Mouse (Mus musculus) hindbrain, embryonic 16.5 days (tissue): ENCODE results near the gene Klk12. TPM values are rescaled to one million over a fixed set of nuclear protein-coding genes. Genes with fewer than 3 reads are reported as not detected.
A peak's percentile ranks its signal among the peaks of the same experiment; 100 is the strongest.

ENCODE experiments used
- ATAC-seq: fragments of 200-750 bp; cut with Nextera tagmentation; 2 replicates; pipeline ENCODE4 v1.8.0; 2017; ENCODE audit warnings: moderate TSS enrichment, moderate library complexity
- H3K27ac ChIP-seq: fragments of 300-500 bp; sonication (generic); 2 replicates; pipeline ENCODE4 v1.5.1; 2014; ENCODE audit warnings: low read depth, mild to moderate bottlenecking, control low read depth, low read length, moderate library complexity
- H3K27me3 ChIP-seq: fragments of 300-500 bp; sonication (generic); replicated peaks from 2 replicates; pipeline ENCODE4 v1.6.1; 2014; ENCODE audit warnings: low read length; ENCODE audit not compliant: control insufficient read depth, insufficient read depth
- H3K36me3 ChIP-seq: fragments of 300-500 bp; sonication (generic); 2 replicates; pipeline ENCODE4 v1.6.1; 2014; ENCODE audit warnings: mild to moderate bottlenecking, low read length, moderate library complexity, mixed read lengths; ENCODE audit not compliant: control insufficient read depth, insufficient read depth
- H3K4me1 ChIP-seq: fragments of 300-500 bp; sonication (generic); 2 replicates; pipeline ENCODE4 v1.6.1; 2014; ENCODE audit warnings: low read depth, low read length; ENCODE audit not compliant: control insufficient read depth, insufficient read depth
- H3K4me2 ChIP-seq: fragments of 300-500 bp; sonication (generic); 2 replicates; pipeline ENCODE4 v1.6.1; 2014; ENCODE audit warnings: mild to moderate bottlenecking, low read length, control low read depth, moderate library complexity
- H3K4me3 ChIP-seq: fragments of 300-500 bp; sonication (generic); 2 replicates; pipeline ENCODE4 v1.5.1; 2014; ENCODE audit warnings: mild to moderate bottlenecking, low read length, control low read depth, moderate library complexity
- H3K9ac ChIP-seq: fragments of 300-500 bp; sonication (generic); 2 replicates; pipeline ENCODE4 v1.6.1; 2014; ENCODE audit warnings: low read depth, mild to moderate bottlenecking, control low read depth, low read length, moderate library complexity
- H3K9me3 ChIP-seq: fragments of 300-500 bp; sonication (generic); 2 replicates; pipeline ENCODE4 v1.6.1; 2014; ENCODE audit warnings: mild to moderate bottlenecking, low read length, moderate library complexity; ENCODE audit not compliant: control insufficient read depth
- WGBS: fragments of 180-500 bp; shearing (Covaris S2); extraction: QIAGEN DNeasy Blood & Tissue Kit; methylation state at CpG from one replicate; pipeline ENCODE4 v1.1.7; 2014; 5-methylcytosine and 5-hydroxymethylcytosine counted together
- polyA plus RNA-seq: library from polyadenylated mRNA; unstranded; fragments of >200 nt; fragmentation: Nextera tagmentation; extraction: Ambion mirVana; gene quantifications from 2 replicates; pipeline ENCODE4 v1.2.1, GENCODE M21; 2015

The Klk12 gene
- polyA plus RNA-seq, 1 experiment from 2014 or later = not detected

DNA sequence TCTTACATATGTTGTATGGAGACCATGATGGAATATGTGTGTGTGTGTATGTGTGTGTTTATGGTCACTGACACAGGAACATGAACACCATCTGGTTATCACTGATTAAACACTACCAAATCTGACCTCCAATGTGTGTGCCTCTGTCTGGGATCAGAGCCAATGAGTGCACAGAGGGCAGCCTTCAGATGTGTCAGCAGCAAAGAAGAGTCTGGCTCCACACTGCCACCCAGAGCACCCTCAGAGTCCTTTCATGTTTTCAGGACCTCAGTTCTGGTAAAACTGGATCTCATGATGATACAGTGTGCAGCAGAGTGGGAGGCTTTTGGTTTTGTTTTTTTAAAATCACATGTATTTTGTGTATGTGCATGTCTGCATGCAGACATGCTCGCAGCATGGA lies 16.6 kb downstream of the Klk12 start:
- Histone ChIP-seq H3K4me2 (no peak overlapping the region), H3K4me1 (peaks cover 5% of the 10 kb centered on the region; the same call in 1 of the 2 replicates), H3K4me3 (no peak overlapping the region), H3K27me3 (no peaks in the 10 kb centered on the region), H3K36me3 (no peaks in the 10 kb centered on the region), H3K9ac (no peak overlapping the region), H3K27ac (no peak overlapping the region), H3K9me3 (no peaks in the 10 kb centered on the region)
- ATAC-seq = no peak
- 86% methylated on average over 1 of the region's 1 CpGs for WGBS

DNA sequence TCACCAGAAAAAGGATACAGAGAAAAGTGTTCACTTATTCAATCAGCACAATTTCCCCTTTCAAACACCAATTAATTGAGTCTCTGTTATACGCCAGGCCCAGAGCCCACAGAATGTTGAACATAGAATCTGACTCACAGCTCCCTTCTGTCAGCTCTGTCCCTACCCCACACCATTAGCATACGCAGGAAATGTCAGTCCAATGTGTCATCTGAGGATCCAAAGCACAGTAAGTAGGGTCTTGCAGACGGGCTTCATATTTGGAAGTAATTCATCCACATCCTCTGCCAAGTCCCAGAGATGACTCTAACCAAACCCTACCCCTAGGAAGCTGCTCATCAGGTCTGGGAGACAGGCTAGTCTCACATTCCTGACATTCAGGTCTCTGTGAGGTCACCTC lies 19.4 kb downstream of the Klk12 start:
- 79% methylated on average over 3 of the region's 3 CpGs for WGBS
- ATAC-seq = no peak
- no peak overlapping the region for H3K4me3 ChIP-seq
- no peak overlapping the region for H3K4me2 ChIP-seq
- H3K4me1 ChIP-seq = no peaks in the 10 kb centered on the region
- H3K27me3 ChIP-seq = no peaks in the 10 kb centered on the region
- no peak overlapping the region for H3K9ac ChIP-seq
- no peak overlapping the region for H3K27ac ChIP-seq
- H3K9me3 ChIP-seq = no peaks in the 10 kb centered on the region
- no peaks in the 10 kb centered on the region for H3K36me3 ChIP-seq

DNA sequence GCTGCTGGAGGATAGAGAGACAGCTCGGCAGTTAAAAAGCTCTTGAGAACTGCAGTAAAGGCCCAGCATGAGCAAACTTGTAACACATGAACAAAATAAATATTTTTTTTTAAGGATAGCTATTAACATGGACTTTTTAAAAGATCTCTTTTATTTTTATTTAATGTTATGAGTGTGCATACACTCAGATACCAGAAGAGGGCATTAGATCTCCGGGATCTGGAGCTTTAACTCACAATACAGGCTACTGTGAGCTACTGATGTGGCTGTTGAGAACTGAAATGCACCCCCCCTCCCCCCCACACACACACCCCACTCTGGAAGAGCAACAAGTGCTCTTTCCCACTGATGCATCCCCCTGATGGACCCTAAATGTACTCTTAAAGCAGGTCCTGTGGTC lies 20.6 kb downstream of the Klk12 start:
- peaks cover 3% of the 10 kb centered on the region; the same call in 1 of the 2 replicates for H3K27me3 ChIP-seq
- H3K4me1 ChIP-seq = no peaks in the 10 kb centered on the region
- WGBS = 74% methylated on average over 2 of the region's 2 CpGs
- no peaks in the 10 kb centered on the region for H3K9me3 ChIP-seq
- H3K27ac ChIP-seq = no peak overlapping the region
- H3K36me3 ChIP-seq = no peaks in the 10 kb centered on the region
- no peak overlapping the region for H3K4me2 ChIP-seq
- H3K9ac ChIP-seq = no peak overlapping the region
- H3K4me3 ChIP-seq = no peak overlapping the region
- ATAC-seq = no peak

DNA sequence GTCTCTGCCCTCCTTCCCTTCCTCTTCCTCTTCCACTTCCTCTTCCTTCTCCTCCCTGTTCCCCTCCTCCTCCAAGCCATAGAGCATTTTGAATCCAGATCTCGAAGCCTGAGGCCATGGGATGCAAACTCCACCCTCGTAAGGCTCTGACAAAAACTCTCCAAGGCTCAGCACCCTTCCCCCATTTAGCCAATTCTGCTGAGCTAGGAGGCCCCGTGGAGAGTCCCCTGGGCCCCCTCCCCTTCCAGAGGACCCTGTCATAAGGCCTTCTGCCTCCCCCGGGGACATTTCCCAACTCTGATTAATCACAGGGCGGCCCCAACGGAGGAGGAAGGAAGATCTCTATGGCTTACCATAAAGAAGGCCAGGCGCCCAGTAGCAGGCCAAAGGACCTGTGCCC lies 22.9 kb downstream of the Klk12 start, which contains the start of gene Klk9:
Gene Klk9 (plus strand): TSS at position 301 of the 400 bp plus-strand sequence.
- Histone ChIP-seq H3K4me3 (no peak within 1 kb of the TSS), H3K27ac (no peak within 1 kb of the TSS), H3K27me3 (peaks cover 10% of the 10 kb centered on the region), H3K4me2 (no peak within 1 kb of the TSS), H3K36me3 (no peaks in the 10 kb centered on the region), H3K9ac (no peak within 1 kb of the TSS), H3K4me1 (peaks cover 7% of the 10 kb centered on the region; the same call in 1 of the 2 replicates), H3K9me3 (no peaks in the 10 kb centered on the region)
- ATAC-seq = no peak
- WGBS = 77% methylated on average over 7 of the region's 7 CpGs

DNA sequence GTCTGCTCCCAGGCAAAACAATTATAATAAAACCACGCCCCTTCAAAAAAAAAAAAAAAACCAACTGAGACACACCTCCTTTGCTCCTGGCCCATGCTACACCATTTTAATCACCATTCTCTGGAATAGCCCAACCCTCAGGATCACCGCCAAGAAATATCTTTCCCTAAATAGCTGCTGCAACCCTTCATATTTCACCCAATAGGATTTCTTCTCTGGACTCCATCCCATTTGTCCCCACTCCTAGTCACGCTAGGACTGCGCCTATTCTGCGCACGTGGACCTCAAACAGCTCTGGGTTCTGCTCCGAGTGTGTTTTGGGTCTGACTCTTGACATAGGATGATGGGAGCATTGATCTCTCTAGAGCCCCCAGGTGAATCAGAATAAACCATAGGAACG lies 27.7 kb downstream of the Klk12 start:
- peaks cover 10% of the 10 kb centered on the region for H3K27me3 ChIP-seq
- H3K4me2 ChIP-seq = peak overlapping the region; percentile 88
- peak overlapping the region; percentile 55 for H3K9ac ChIP-seq
- no peak overlapping the region for H3K27ac ChIP-seq
- ATAC-seq = peak; percentile 55
- peak overlapping the region; percentile 49 for H3K4me3 ChIP-seq
- H3K36me3 ChIP-seq = no peaks in the 10 kb centered on the region
- H3K4me1 ChIP-seq = peaks cover 9% of the 10 kb centered on the region; the same call in 1 of the 2 replicates
- H3K9me3 ChIP-seq = no peaks in the 10 kb centered on the region
- WGBS = 7% methylated on average over 8 of the region's 8 CpGs

DNA sequence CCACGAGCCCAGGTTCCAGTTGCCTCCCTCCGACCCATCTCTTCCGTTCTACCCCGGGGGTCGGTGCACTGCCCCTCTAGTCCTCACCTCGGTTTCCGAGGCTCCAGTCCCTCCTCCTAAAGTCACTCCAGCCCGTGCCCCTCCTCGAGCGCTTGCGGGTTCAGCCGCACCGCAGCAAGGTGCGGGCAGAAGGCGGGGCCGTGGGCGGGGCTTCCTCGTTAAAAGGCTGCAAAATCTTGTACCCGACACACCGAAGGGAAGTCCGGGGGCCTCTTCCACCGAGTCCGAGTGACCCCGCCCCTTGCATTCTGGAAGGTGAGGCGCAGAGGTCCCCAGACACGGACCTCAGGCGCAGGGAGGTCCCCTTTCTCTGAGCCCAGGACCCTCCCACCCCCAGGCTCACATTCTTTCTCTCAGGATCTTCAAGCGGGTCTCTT lies 28.7 kb downstream of the Klk12 start, which contains the start of gene Klk8:
Gene Klk8 (plus strand): TSS at position 245 of the 437 bp plus-strand sequence.
- under 1% methylated on average over 25 of the region's 28 CpGs for WGBS
- Histone ChIP-seq H3K27ac (no peak within 1 kb of the TSS), H3K27me3 (peaks cover 10% of the 10 kb centered on the region), H3K4me1 (peaks cover 9% of the 10 kb centered on the region; the same call in 1 of the 2 replicates), H3K9ac (peak within 1 kb of the TSS; percentile 55), H3K9me3 (no peaks in the 10 kb centered on the region), H3K4me2 (peak within 1 kb of the TSS; percentile 88), H3K4me3 (peak within 1 kb of the TSS; percentile 49), H3K36me3 (no peaks in the 10 kb centered on the region)
- ATAC-seq = peak; percentile 65

DNA sequence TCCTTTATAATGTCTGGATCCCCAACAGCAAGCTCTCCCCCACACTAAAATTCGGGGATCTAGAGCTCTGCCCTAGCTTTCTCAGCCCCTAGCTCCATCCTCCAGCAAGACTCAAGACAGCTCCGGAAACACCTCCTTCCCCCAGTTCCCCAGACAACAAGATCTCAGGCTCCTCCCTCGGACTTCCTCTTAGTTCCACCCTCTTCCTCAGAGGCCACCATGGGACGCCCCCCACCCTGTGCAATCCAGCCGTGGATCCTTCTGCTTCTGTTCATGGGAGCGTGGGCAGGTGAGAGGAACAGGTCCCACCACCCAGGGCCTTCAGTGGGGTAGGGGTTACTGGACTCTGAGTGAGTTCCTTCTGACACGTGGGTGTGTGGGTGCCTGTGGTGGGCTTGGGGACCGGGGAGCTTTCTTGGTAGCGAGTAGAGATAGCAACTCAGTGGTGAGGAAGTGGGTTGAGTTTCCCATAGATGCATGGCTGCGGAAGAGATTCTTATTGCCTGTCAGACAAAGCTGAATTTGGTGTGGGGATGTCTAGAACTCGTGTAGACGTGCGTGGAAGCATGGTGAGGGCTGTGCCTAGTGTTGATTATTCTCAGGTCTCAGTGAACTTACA lies 29.3 kb downstream of the Klk12 start:
- 44% methylated on average over 13 of the region's 13 CpGs for WGBS
- no peak overlapping the region for H3K27ac ChIP-seq
- peaks cover 9% of the 10 kb centered on the region; the same call in 1 of the 2 replicates for H3K4me1 ChIP-seq
- H3K9me3 ChIP-seq = no peaks in the 10 kb centered on the region
- no peaks in the 10 kb centered on the region for H3K36me3 ChIP-seq
- peak overlapping the region; percentile 88 for H3K4me2 ChIP-seq
- peak; percentile 59 for ATAC-seq
- peak overlapping the region; percentile 49 for H3K4me3 ChIP-seq
- peak overlapping the region; percentile 55 for H3K9ac ChIP-seq
- peaks cover 10% of the 10 kb centered on the region for H3K27me3 ChIP-seq

DNA sequence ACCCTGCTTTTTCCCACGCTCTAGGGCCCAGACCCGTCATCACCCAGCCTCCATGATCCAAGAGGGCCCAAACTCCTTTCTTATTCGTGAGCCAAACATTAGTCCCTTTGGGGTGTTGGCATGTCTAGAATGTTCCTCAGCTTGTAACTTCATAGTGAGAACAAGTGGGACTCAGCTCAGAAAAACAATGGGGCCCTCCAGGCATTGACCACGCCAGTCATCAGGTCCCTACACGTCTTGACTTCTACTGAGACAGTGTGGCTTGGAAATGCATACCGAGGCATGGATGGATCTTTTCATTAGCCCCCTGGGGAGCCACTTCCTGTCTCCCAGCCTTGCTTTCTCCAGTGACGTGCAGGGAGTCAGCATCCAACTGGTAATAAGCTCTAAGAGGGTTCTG lies 31.2 kb downstream of the Klk12 start:
- 73% methylated on average over 7 of the region's 7 CpGs for WGBS
- no peak for ATAC-seq
- H3K9ac ChIP-seq = no peak overlapping the region
- H3K27ac ChIP-seq = no peak overlapping the region
- no peak overlapping the region for H3K4me3 ChIP-seq
- no peaks in the 10 kb centered on the region for H3K9me3 ChIP-seq
- H3K36me3 ChIP-seq = no peaks in the 10 kb centered on the region
- peaks cover 8% of the 10 kb centered on the region for H3K27me3 ChIP-seq
- H3K4me2 ChIP-seq = no peak overlapping the region
- peaks cover 9% of the 10 kb centered on the region; the same call in 1 of the 2 replicates for H3K4me1 ChIP-seq

DNA sequence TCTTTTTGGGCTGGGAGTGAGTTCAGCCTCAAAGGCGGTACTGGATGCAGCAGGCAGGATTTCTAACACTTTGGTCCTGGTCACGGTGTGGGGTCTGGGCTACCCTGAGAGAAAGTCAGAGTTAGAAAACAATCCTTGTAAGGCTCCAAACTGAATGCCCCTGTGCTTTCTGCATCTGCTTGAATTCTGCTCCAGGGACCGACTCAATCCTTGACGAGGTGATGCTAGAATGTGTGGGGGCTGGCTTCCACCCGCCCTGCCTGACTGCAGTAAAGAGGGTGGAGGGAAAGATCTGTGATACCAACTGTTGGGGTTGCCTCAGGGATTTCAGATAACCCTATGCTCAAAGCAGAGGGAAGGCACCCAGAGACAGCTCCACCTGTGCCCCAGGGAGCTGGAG lies 42.3 kb downstream of the Klk12 start, which contains the start of gene Klk7:
Gene Klk7 (plus strand): TSS at position 301 of the 400 bp plus-strand sequence.
- Histone ChIP-seq H3K27me3 (no peaks in the 10 kb centered on the region), H3K4me2 (no peak within 1 kb of the TSS), H3K4me3 (no peak within 1 kb of the TSS), H3K9ac (no peak within 1 kb of the TSS), H3K36me3 (no peaks in the 10 kb centered on the region), H3K4me1 (no peaks in the 10 kb centered on the region), H3K27ac (no peak within 1 kb of the TSS), H3K9me3 (no peaks in the 10 kb centered on the region)
- WGBS = 54% methylated on average over 5 of the region's 5 CpGs
- no peak for ATAC-seq
